Mouse (Mus musculus): Measurements from ENCODE around the gene Scube1.

Scube1 gene

GRCm38 (mm10) chr15:83594513-83595363 is 130.1 kb downstream of the Scube1 start, which contains the start of gene Ttll12:
Gene Ttll12, minus strand, starts transcription at chr15:83595157.
- DNase-seq = peak; percentile 97

GRCm38 (mm10) chr15:83593702-83594512 is 130.9 kb downstream of the Scube1 start:
- peak; percentile 81 for DNase-seq

GRCm38 (mm10) chr15:83593189-83593585 is 131.6 kb downstream of the Scube1 start:
- DNase-seq = peak; percentile 64

- peak; percentile 84 for DNase-seq
Measured at GRCm38 (mm10) chr15:83592260-83593188, 132.3 kb downstream of the Scube1 start.

- DNase-seq = no peak
Measured at GRCm38 (mm10) chr15:83591758-83592157, 133.1 kb downstream of the Scube1 start.

- no peak for DNase-seq
Measured at GRCm38 (mm10) chr15:83590841-83591240, 134.0 kb downstream of the Scube1 start.

GRCm38 (mm10) chr15:83584741-83585220 is 140.0 kb downstream of the Scube1 start:
- DNase-seq = no peak

- DNase-seq = peak; percentile 75
Measured at GRCm38 (mm10) chr15:83583419-83584156, 141.2 kb downstream of the Scube1 start.

GRCm38 (mm10) chr15:83582931-83583330 is 141.9 kb downstream of the Scube1 start:
- no peak for DNase-seq

GRCm38 (mm10) chr15:83576651-83577050 is 148.2 kb downstream of the Scube1 start:
- no peak for DNase-seq

GRCm38 (mm10) chr15:83575543-83575942 is 149.3 kb downstream of the Scube1 start:
- DNase-seq = no peak

- no peak for DNase-seq
Measured at GRCm38 (mm10) chr15:83574731-83575351, 150.0 kb downstream of the Scube1 start.

- DNase-seq = no peak
Measured at GRCm38 (mm10) chr15:83573606-83574005, 151.2 kb downstream of the Scube1 start.

GRCm38 (mm10) chr15:83572132-83572531 is 152.7 kb downstream of the Scube1 start:
- no peak for DNase-seq

GRCm38 (mm10) chr15:83571636-83572035 is 153.2 kb downstream of the Scube1 start:
- DNase-seq = no peak

- no peak for DNase-seq
Measured at GRCm38 (mm10) chr15:83570641-83571040, 154.2 kb downstream of the Scube1 start.

GRCm38 (mm10) chr15:83569682-83570081 is 155.1 kb downstream of the Scube1 start:
- no peak for DNase-seq

- DNase-seq = no peak
Measured at GRCm38 (mm10) chr15:83568544-83568943, 156.3 kb downstream of the Scube1 start.

- no peak for DNase-seq
Measured at GRCm38 (mm10) chr15:83567728-83568127, 157.1 kb downstream of the Scube1 start.

GRCm38 (mm10) chr15:83566006-83566405 is 158.8 kb downstream of the Scube1 start:
- no peak for DNase-seq

- DNase-seq = peak; percentile 90
Measured at GRCm38 (mm10) chr15:83565434-83565833, 159.4 kb downstream of the Scube1 start.

All from liver (tissue).